Mouse (Mus musculus) neural tube, embryonic 12.5 days (tissue): ENCODE results near the gene Sytl3. TPM values are rescaled to one million over a fixed set of nuclear protein-coding genes. Genes with fewer than 3 reads are reported as not detected.
"Not testable (repeated sequence)": the region's sequence is repeated elsewhere in the genome, so short reads cannot be mapped to it uniquely, and the experiment has no call there.

Source experiments
- ATAC-seq: fragments of 200-750 bp; cut with Nextera tagmentation; 2 replicates; pipeline ENCODE4 v1.8.0; 2017; ENCODE audit warnings: low read depth, mild to moderate bottlenecking, moderate TSS enrichment, moderate library complexity; ENCODE audit not compliant: low FRiP score
- H3K27ac ChIP-seq: fragments of 300-500 bp; sonication (generic); 2 replicates; pipeline ENCODE4 v1.5.1; 2016
- H3K27me3 ChIP-seq: fragments of 300-500 bp; sonication (generic); replicated peaks from 2 replicates; pipeline ENCODE4 v1.6.1; 2016; ENCODE audit warnings: mild to moderate bottlenecking
- H3K36me3 ChIP-seq: fragments of 300-500 bp; sonication (generic); 2 replicates; pipeline ENCODE4 v1.6.1; 2016; ENCODE audit warnings: mild to moderate bottlenecking
- H3K4me1 ChIP-seq: fragments of 300-500 bp; sonication (generic); 2 replicates; pipeline ENCODE4 v1.6.1; 2016
- H3K4me2 ChIP-seq: fragments of 300-500 bp; sonication (generic); replicated peaks from 2 replicates; pipeline ENCODE4 v1.6.1; 2016; ENCODE audit warnings: mild to moderate bottlenecking
- H3K4me3 ChIP-seq: fragments of 300-500 bp; sonication (generic); 2 replicates; pipeline ENCODE4 v1.5.1; 2016
- H3K9ac ChIP-seq: fragments of 300-500 bp; sonication (generic); 2 replicates; pipeline ENCODE4 v1.6.1; 2016; ENCODE audit warnings: mild to moderate bottlenecking
- H3K9me3 ChIP-seq: fragments of 300-500 bp; sonication (generic); 2 replicates; pipeline ENCODE4 v1.6.1; 2016; ENCODE audit warnings: mild to moderate bottlenecking
- WGBS: fragments of 180-500 bp; shearing (Covaris S2); methylation state at CpG from one replicate; pipeline ENCODE4 v1.1.7; 2016; 5-methylcytosine and 5-hydroxymethylcytosine counted together
- polyA plus RNA-seq: library from polyadenylated mRNA; unstranded; fragments of >200 nt; fragmentation: Nextera tagmentation; extraction: Ambion mirVana; gene quantifications from 2 replicates; pipeline ENCODE4 v1.2.1, GENCODE M21; 2016

The Sytl3 gene
- polyA plus RNA-seq, 1 experiment from 2014 or later, result 0.16 TPM

- 86% methylated on average over 5 of the region's 5 CpGs for WGBS
- no peaks in the 10 kb centered on the region for H3K9me3 ChIP-seq
- H3K4me1 ChIP-seq, result no peaks in the 10 kb centered on the region
- H3K36me3 ChIP-seq, result no peaks in the 10 kb centered on the region
- no peak for ATAC-seq
- no peak overlapping the region for H3K4me2 ChIP-seq
- no peak overlapping the region for H3K4me3 ChIP-seq
- H3K27me3 ChIP-seq, result no peaks in the 10 kb centered on the region
- no peak overlapping the region for H3K27ac ChIP-seq
- H3K9ac ChIP-seq, result no peak overlapping the region
These were observed 22.0 kb upstream of the Sytl3 start for GRCm38 (mm10) chr17:6636861-6637260.

- H3K4me2 ChIP-seq, H3K4me3 ChIP-seq, H3K27me3 ChIP-seq, H3K9me3 ChIP-seq, ATAC-seq, H3K36me3 ChIP-seq, H3K9ac ChIP-seq, H3K27ac ChIP-seq, H3K4me1 ChIP-seq: not testable (repeated sequence)
- 98% methylated on average over 4 of the region's 4 CpGs for WGBS
These were observed 21.5 kb upstream of the Sytl3 start for GRCm38 (mm10) chr17:6637434-6637833.

- not testable (repeated sequence) for H3K36me3 ChIP-seq, H3K27me3 ChIP-seq, H3K27ac ChIP-seq, H3K9me3 ChIP-seq, H3K4me1 ChIP-seq, H3K4me3 ChIP-seq, H3K9ac ChIP-seq, ATAC-seq, H3K4me2 ChIP-seq
- 86% methylated on average over 8 of the region's 8 CpGs for WGBS
These were observed 20.4 kb upstream of the Sytl3 start for GRCm38 (mm10) chr17:6638444-6638843.

GRCm38 (mm10) chr17:6639486-6639885 lies 19.4 kb upstream of the Sytl3 start:
- H3K4me1 ChIP-seq, H3K4me2 ChIP-seq, H3K27ac ChIP-seq, H3K27me3 ChIP-seq, H3K9ac ChIP-seq, H3K9me3 ChIP-seq, H3K4me3 ChIP-seq, H3K36me3 ChIP-seq, ATAC-seq: not testable (repeated sequence)
- WGBS, result 93% methylated on average over 16 of the region's 21 CpGs

GRCm38 (mm10) chr17:6640044-6640637 lies 18.8 kb upstream of the Sytl3 start:
- H3K4me2 ChIP-seq, H3K36me3 ChIP-seq, ATAC-seq, H3K4me1 ChIP-seq, H3K27me3 ChIP-seq, H3K9me3 ChIP-seq, H3K4me3 ChIP-seq, H3K27ac ChIP-seq, H3K9ac ChIP-seq: not testable (repeated sequence)
- 90% methylated on average over 10 of the region's 10 CpGs for WGBS

GRCm38 (mm10) chr17:6640771-6641429 lies 18.0 kb upstream of the Sytl3 start:
- not testable (repeated sequence) for H3K9me3 ChIP-seq, H3K4me3 ChIP-seq, H3K27me3 ChIP-seq, H3K4me1 ChIP-seq, ATAC-seq, H3K9ac ChIP-seq, H3K4me2 ChIP-seq, H3K27ac ChIP-seq, H3K36me3 ChIP-seq
- 86% methylated on average over 14 of the region's 14 CpGs for WGBS

GRCm38 (mm10) chr17:6644210-6644609 lies 14.7 kb upstream of the Sytl3 start:
- not testable (repeated sequence) for H3K9ac ChIP-seq, H3K36me3 ChIP-seq, H3K9me3 ChIP-seq, H3K4me2 ChIP-seq, ATAC-seq, H3K27ac ChIP-seq, H3K4me1 ChIP-seq, H3K4me3 ChIP-seq, H3K27me3 ChIP-seq
- WGBS, result 94% methylated on average over 9 of the region's 9 CpGs

GRCm38 (mm10) chr17:6644673-6645072 lies 14.2 kb upstream of the Sytl3 start:
- WGBS, result 90% methylated on average over 4 of the region's 4 CpGs
- H3K36me3 ChIP-seq, H3K4me3 ChIP-seq, H3K4me2 ChIP-seq, H3K9ac ChIP-seq, ATAC-seq, H3K4me1 ChIP-seq, H3K27me3 ChIP-seq, H3K9me3 ChIP-seq, H3K27ac ChIP-seq: not testable (repeated sequence)

GRCm38 (mm10) chr17:6645668-6646067 lies 13.2 kb upstream of the Sytl3 start:
- WGBS, result 94% methylated on average over 4 of the region's 4 CpGs
- not testable (repeated sequence) for H3K36me3 ChIP-seq, H3K4me1 ChIP-seq, ATAC-seq, H3K4me3 ChIP-seq, H3K27me3 ChIP-seq, H3K9ac ChIP-seq, H3K4me2 ChIP-seq, H3K9me3 ChIP-seq, H3K27ac ChIP-seq

GRCm38 (mm10) chr17:6646841-6647240 lies 12.1 kb upstream of the Sytl3 start:
- not testable (repeated sequence) for H3K9ac ChIP-seq, H3K4me2 ChIP-seq, H3K4me1 ChIP-seq, H3K36me3 ChIP-seq, ATAC-seq, H3K9me3 ChIP-seq, H3K27ac ChIP-seq, H3K27me3 ChIP-seq, H3K4me3 ChIP-seq
- 95% methylated on average over 8 of the region's 8 CpGs for WGBS

- not testable (repeated sequence) for H3K4me3 ChIP-seq, H3K9ac ChIP-seq, H3K9me3 ChIP-seq, H3K27me3 ChIP-seq, H3K36me3 ChIP-seq, H3K4me1 ChIP-seq, H3K4me2 ChIP-seq, H3K27ac ChIP-seq, ATAC-seq
- WGBS, result 89% methylated on average over 3 of the region's 3 CpGs
These were observed 11.4 kb upstream of the Sytl3 start for GRCm38 (mm10) chr17:6647452-6647851.

GRCm38 (mm10) chr17:6650904-6651565 lies 7.9 kb upstream of the Sytl3 start:
- H3K4me2 ChIP-seq, H3K36me3 ChIP-seq, H3K27me3 ChIP-seq, H3K4me3 ChIP-seq, H3K4me1 ChIP-seq, H3K9ac ChIP-seq, ATAC-seq, H3K27ac ChIP-seq, H3K9me3 ChIP-seq: not testable (repeated sequence)
- WGBS, result 88% methylated on average over 7 of the region's 7 CpGs
